Comparison of ENCODE assay signal across 13 mouse cellular contexts in the genomic region with DNA sequence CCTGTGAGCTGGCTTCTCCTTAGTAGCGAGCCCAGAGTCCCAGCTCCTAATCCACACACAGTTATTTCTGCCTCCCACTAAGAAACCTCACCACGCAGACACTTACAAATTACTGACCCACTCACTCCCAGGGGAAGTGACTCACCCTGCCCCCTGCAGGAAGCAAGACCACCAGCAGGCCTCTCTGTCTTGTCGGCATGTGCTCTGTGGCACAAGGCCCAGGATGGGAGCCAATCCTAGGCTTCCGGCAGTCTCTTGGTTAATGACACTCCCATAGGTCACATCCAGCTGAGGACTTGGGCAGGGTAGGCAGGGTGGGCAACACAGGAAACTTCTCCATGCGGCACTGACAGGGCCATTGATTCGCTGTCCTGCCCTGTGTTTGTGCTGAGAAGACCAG. TPM values are rescaled to one million over a fixed set of nuclear protein-coding genes. Genes with fewer than 3 reads are reported as not detected.
A peak's percentile ranks its signal among the peaks of the same experiment; 100 is the strongest.
DNase-seq lines count a peak whose midpoint lies in the region; ATAC-seq and TF ChIP-seq lines count a peak whose summit lies in the region.
"Had no signal": no experiment of that assay in that cellular context is flagged by ENCODE, and none has a peak within 500 bp of the region (broad histone marks: within the 10 kb centered on the region; RNA-seq: fewer than 3 reads in every experiment).

No protein-coding gene starts in this region.

- no peak overlapping the region for H3K27ac ChIP-seq in heart, embryonic 10.5 days
- peak overlapping the region; percentile 42; the same call in 1 of the 2 replicates for H3K27ac ChIP-seq in left cerebral cortex, adult 2 months
- H3K27ac ChIP-seq: lung, embryonic 15.5 days; neural tube, embryonic 13.5 days had no signal

- no peaks in the 10 kb centered on the region for H3K79me2 ChIP-seq in C2C12 (ENCODE audit: control insufficient read depth, insufficient read depth)

- H3ac ChIP-seq in C2C12 (ENCODE audit: control insufficient read depth, insufficient read length, low read depth), result peak overlapping the region; percentile 20

- in situ Hi-C loops in Patski (cut with MboI; ENCODE audit: low pct_unique_long_range_greater_than_20kb), result no loop called here

- DNase-seq in heart, adult 11 months, result peak; percentile 91
- DNase-seq in heart, embryonic 10.5 days (ENCODE audit: low spot score), result no peak
- no peak for DNase-seq in left cerebral cortex, adult 2 months (ENCODE audit: extremely low spot score in 1 of 2, low spot score in 2 of 2)
- no peak for DNase-seq in left cerebral cortex, adult 11 months (ENCODE audit: low spot score)
- no peak for DNase-seq in Patski (ENCODE audit: low read depth, low spot score)
- no peak for DNase-seq in ovary, postnatal 36 days (ENCODE audit: low spot score)

- peak; percentile 18 for TF ChIP-seq CTCF in left cerebral cortex, adult 2 months (IDR thresholded peaks at IDR 0.05)
- no peak for TF ChIP-seq CTCF in C2C12 (IDR thresholded peaks at IDR 0.05; ENCODE audit: control insufficient read depth, insufficient read depth, insufficient read length)
- no peak for TF ChIP-seq CTCF in Patski (IDR thresholded peaks at IDR 0.05)

- H3K4me1 ChIP-seq in heart, embryonic 10.5 days, result peaks cover 19% of the 10 kb centered on the region
- H3K4me1 ChIP-seq: neural tube, embryonic 13.5 days had no signal

- H3K9me3 ChIP-seq in heart, embryonic 10.5 days, result no peaks in the 10 kb centered on the region
- H3K9me3 ChIP-seq: lung, embryonic 15.5 days; neural tube, embryonic 13.5 days had no signal

- intact Hi-C loops in left cerebral cortex, adult 2 months (cut with DNase I), result no loop called here

- no peaks in the 10 kb centered on the region for H3K27me3 ChIP-seq in heart, embryonic 10.5 days (ENCODE audit: insufficient read depth, poor library complexity, severe bottlenecking)
- H3K27me3 ChIP-seq in C2C12 (ENCODE audit: control insufficient read depth, insufficient read depth, insufficient read length) (no peaks in the 10 kb centered on the region), Patski (no peaks in the 10 kb centered on the region)
- H3K27me3 ChIP-seq: lung, embryonic 15.5 days; neural tube, embryonic 13.5 days had no signal

- no peak overlapping the region for H3K4me3 ChIP-seq in heart, embryonic 10.5 days
- H3K4me3 ChIP-seq in left cerebral cortex, adult 2 months, result no peak overlapping the region
- H3K4me3 ChIP-seq in C2C12 (ENCODE audit: insufficient read depth, poor library complexity, severe bottlenecking), result no peak overlapping the region
- H3K4me3 ChIP-seq: lung, embryonic 15.5 days; neural tube, embryonic 13.5 days had no signal

- peak; percentile 41 for ATAC-seq in Patski
- no peak for ATAC-seq in erythroblast, adult 5-6 weeks (replicated peaks; ENCODE audit: low FRiP score, poor library complexity, severe bottlenecking)

- POLR2A ChIA-PET in Patski (lab: Charles Lee), result interaction anchor here (1.2 kb wide), 1 partner anchor 14 kb away, joined by 3 read pairs; no protein-coding TSS in a partner anchor

- H3K36me3 ChIP-seq in heart, embryonic 10.5 days, result peaks cover 88% of the 10 kb centered on the region
- peaks cover 43% of the 10 kb centered on the region for H3K36me3 ChIP-seq in C2C12 (ENCODE audit: control insufficient read depth, insufficient read depth)

- CTCF ChIA-PET in Patski (lab: Charles Lee), result interaction anchor here (0.8 to 3.4 kb wide), 6 partner anchors 12 to 52 kb away, joined by 3 to 10 read pairs (median 4); a partner anchor contains a TSS

- 79% methylated on average over 6 of the region's 6 CpGs for WGBS in heart, embryonic 10.5 days

- H3K79me3 ChIP-seq in C2C12 (ENCODE audit: low read depth), result no peaks in the 10 kb centered on the region

TF ChIP-seq in C2C12, 6 proteins besides CTCF, POLR2A, EP300 and RAD21:
- no peak for TF ChIP-seq FOSL1 (IDR thresholded peaks at IDR 0.05; ENCODE audit: insufficient read depth, low read length, poor library complexity, severe bottlenecking)
- TF ChIP-seq MAX (IDR thresholded peaks at IDR 0.05), result no peak
- TF ChIP-seq CEBPB (IDR thresholded peaks at IDR 0.05; ENCODE audit: low read depth), result no peak
- no peak for TF ChIP-seq MYOD1 (IDR thresholded peaks at IDR 0.05; ENCODE audit: control insufficient read depth, insufficient read length, low read depth)
- TF ChIP-seq MYOG (IDR thresholded peaks at IDR 0.05; ENCODE audit: control insufficient read depth, extremely low read depth, insufficient read length), result no peak
- TF ChIP-seq USF1 (IDR thresholded peaks at IDR 0.05; ENCODE audit: low read depth), result no peak
TF ChIP-seq in C2C12: peak in this region for 0.

RNA-seq across cellular contexts. Expression of a gene that starts 11.9 kb away (rescaled TPM):
- 19.7 and 21.0 TPM in 2 replicates for polyA plus RNA-seq in heart, embryonic 10.5 days (2016; fragmentation: Nextera tagmentation; extraction: Ambion mirVana)
- total RNA-seq in left cerebral cortex, adult 2 months (2021), result 10 to 100 TPM; 86.7 to 93.8 TPM
- polyA plus RNA-seq in C2C12 (2012; fragmentation: generic; extraction: Trizol), result 37.9 TPM
- polyA plus RNA-seq in Patski (2021), result 30.7 TPM
- total RNA-seq in erythroblast, adult 5-6 weeks (2015; ENCODE audit: low replicate concordance), result 14.0 and 15.4 TPM in 2 replicates
- 4.5 and 5.9 TPM in 2 replicates for total RNA-seq in erythroblast, adult 5-6 weeks (2017; ENCODE audit: low replicate concordance)

RNA-seq across cellular contexts. Expression of a gene that starts 21.2 kb away (rescaled TPM):
- polyA plus RNA-seq in heart, embryonic 10.5 days (2016; fragmentation: Nextera tagmentation; extraction: Ambion mirVana), result 438 and 609 TPM in 2 replicates
- total RNA-seq in left cerebral cortex, adult 2 months (2021), result 10 to 100 TPM; 55.2 to 55.7 TPM
- polyA plus RNA-seq in C2C12 (2012; fragmentation: generic; extraction: Trizol) (397 TPM), Patski (2021) (32.2 TPM)
- total RNA-seq in erythroblast, adult 5-6 weeks (2015; ENCODE audit: low replicate concordance), result 63.4 and 75.7 TPM in 2 replicates
- total RNA-seq in erythroblast, adult 5-6 weeks (2017; ENCODE audit: low replicate concordance), result 14.4 and 29.6 TPM in 2 replicates

RNA-seq across cellular contexts. Expression of a gene that starts 45.8 kb away (rescaled TPM):
- 89.7 and 107 TPM in 2 replicates for polyA plus RNA-seq in heart, embryonic 10.5 days (2016; fragmentation: Nextera tagmentation; extraction: Ambion mirVana)
- 100 to 1,000 TPM; 550 to 603 TPM for total RNA-seq in left cerebral cortex, adult 2 months (2021)
- polyA plus RNA-seq in C2C12 (2012; fragmentation: generic; extraction: Trizol), result 123 TPM
- polyA plus RNA-seq in Patski (2021), result 196 TPM
- 16.9 and 23.6 TPM in 2 replicates for total RNA-seq in erythroblast, adult 5-6 weeks (2015; ENCODE audit: low replicate concordance)
- 26.0 and 34.3 TPM in 2 replicates for total RNA-seq in erythroblast, adult 5-6 weeks (2017; ENCODE audit: low replicate concordance)

RNA-seq across cellular contexts. Expression of a gene that starts 56.3 kb away (rescaled TPM):
- polyA plus RNA-seq in heart, embryonic 10.5 days (2016; fragmentation: Nextera tagmentation; extraction: Ambion mirVana), result 0.02 and 0.34 TPM in 2 replicates
- 10 to 100 TPM; 19.9 to 29.7 TPM for total RNA-seq in left cerebral cortex, adult 2 months (2021)
- not detected for polyA plus RNA-seq in C2C12 (2012; fragmentation: generic; extraction: Trizol)
- polyA plus RNA-seq in Patski (2021), result 0.01 TPM
- not detected in 2 replicates for total RNA-seq in erythroblast, adult 5-6 weeks (2015; ENCODE audit: low replicate concordance)
- not detected in 2 replicates for total RNA-seq in erythroblast, adult 5-6 weeks (2017; ENCODE audit: low replicate concordance)

RNA-seq across cellular contexts. Expression of a gene that starts 57.6 kb away (rescaled TPM):
- polyA plus RNA-seq in heart, embryonic 10.5 days (2016; fragmentation: Nextera tagmentation; extraction: Ambion mirVana), result not detected in 2 replicates
- total RNA-seq in left cerebral cortex, adult 2 months (2021), result 1 to 10 TPM in 1 of 2 experiments, not detected in 1; 2.0 TPM
- not detected for polyA plus RNA-seq in C2C12 (2012; fragmentation: generic; extraction: Trizol)
- 1.7 TPM for polyA plus RNA-seq in Patski (2021)
- not detected in 2 replicates for total RNA-seq in erythroblast, adult 5-6 weeks (2015; ENCODE audit: low replicate concordance)
- not detected in 2 replicates for total RNA-seq in erythroblast, adult 5-6 weeks (2017; ENCODE audit: low replicate concordance)
- total RNA-seq: ES-E14; gastrocnemius, postnatal 4 days had no signal
- polyA plus RNA-seq: lung, embryonic 15.5 days; neural tube, embryonic 13.5 days; small intestine, adult 2 months had no signal

Comparison
In these comparisons a context has a peak if more than half of its experiments do, and no peak if none do; other contexts are left out.
1. RNA of a gene that starts 21.2 kb away (polyA plus RNA-seq): 438 to 609 TPM in heart, embryonic 10.5 days and 397 TPM in C2C12 (single experiment); 32.2 TPM in Patski (single experiment); every median in the first group is over 10 times any median in the second.